Mouse (Mus musculus): Measurements from ENCODE around the gene Sirt2. TPM values are rescaled to one million over a fixed set of nuclear protein-coding genes. Genes with fewer than 3 reads are reported as not detected.

The Sirt2 gene
- polyA plus RNA-seq, 2 experiments: 18.5 to 21.3 TPM

GRCm38 (mm10) chr7:28806869-28807268 lies 40.3 kb downstream of the Sirt2 start:
- DNase-seq (ENCODE audit: low read depth in 3 of 3, low spot score in 3 of 3) (no peak), ATAC-seq (ENCODE audit: insufficient read depth) (no peak)
- no peaks in the 10 kb centered on the region for H3K9me3 ChIP-seq (ENCODE audit: control insufficient read depth, low read length)
- no peak overlapping the region for H3K9ac ChIP-seq (replicated peaks)
- WGBS (ENCODE audit: insufficient replicate concordance): 56% methylated on average over 4 of the region's 4 CpGs
- H3K27me3 ChIP-seq (ENCODE audit: control insufficient read depth, insufficient read depth, low read length): no peaks in the 10 kb centered on the region
- peaks cover 26 to 33% of the 10 kb centered on the region in 2 experiments for H3K4me1 ChIP-seq (replicated peaks; ENCODE audit: control insufficient read depth in 2 of 2, insufficient read depth in 2 of 2, low read length in 1 of 2)
- H3K4me2 ChIP-seq (ENCODE audit: low read depth): no peak overlapping the region
- peaks cover under 1% of the 10 kb centered on the region for H3K36me3 ChIP-seq (replicated peaks; ENCODE audit: control insufficient read depth, insufficient read depth, low read depth)
- no peak overlapping the region for H3K4me3 ChIP-seq (ENCODE audit: insufficient read depth in 1 of 2, low read depth in 2 of 2, low read length in 2 of 2)
- TF ChIP-seq CTCF (IDR thresholded peaks at IDR 0.05; ENCODE audit: low read depth): peak; percentile 43
- no peak for TF ChIP-seq EP300 (IDR thresholded peaks at IDR 0.05; ENCODE audit: low read depth)
- no peak overlapping the region for H3K27ac ChIP-seq

- Histone ChIP-seq H3K9me3 (ENCODE audit: control insufficient read depth, low read length) (no peaks in the 10 kb centered on the region), H3K27ac (peak overlapping the region; percentile 80), H3K4me3 (ENCODE audit: insufficient read depth in 1 of 2, low read depth in 2 of 2, low read length in 2 of 2) (peak overlapping the region in 1 of 2 experiments; percentile 67; a peak in 2 of 4 replicates), H3K27me3 (ENCODE audit: control insufficient read depth, insufficient read depth, low read length) (no peaks in the 10 kb centered on the region), H3K4me2 (ENCODE audit: low read depth) (peak overlapping the region; percentile 96), H3K9ac (replicated peaks) (peak overlapping the region; percentile 76), H3K4me1 (replicated peaks; ENCODE audit: control insufficient read depth in 2 of 2, insufficient read depth in 2 of 2, low read length in 1 of 2) (peaks cover 26 to 32% of the 10 kb centered on the region in 2 experiments), H3K36me3 (replicated peaks; ENCODE audit: control insufficient read depth, insufficient read depth, low read depth) (peaks cover 9% of the 10 kb centered on the region)
- TF ChIP-seq CTCF (IDR thresholded peaks at IDR 0.05; ENCODE audit: low read depth): no peak
- no peak for TF ChIP-seq EP300 (IDR thresholded peaks at IDR 0.05; ENCODE audit: low read depth)
- DNase-seq (ENCODE audit: low read depth in 3 of 3, low spot score in 3 of 3): no peak
- ATAC-seq (ENCODE audit: insufficient read depth): no peak
- WGBS (ENCODE audit: insufficient replicate concordance): 53% methylated on average over 6 of the region's 8 CpGs
These were observed 41.2 kb downstream of the Sirt2 start for GRCm38 (mm10) chr7:28807641-28808220.

GRCm38 (mm10) chr7:28808221-28808941 lies 41.8 kb downstream of the Sirt2 start, which contains the start of gene Hnrnpl:
Gene Hnrnpl, plus strand, starts transcription at chr7:28808541.
- Histone ChIP-seq H3K36me3 (replicated peaks; ENCODE audit: control insufficient read depth, insufficient read depth, low read depth) (peaks cover 16% of the 10 kb centered on the region), H3K9me3 (ENCODE audit: control insufficient read depth, low read length) (no peaks in the 10 kb centered on the region), H3K4me2 (ENCODE audit: low read depth) (peak within 1 kb of the TSS; percentile 96), H3K27me3 (ENCODE audit: control insufficient read depth, insufficient read depth, low read length) (no peaks in the 10 kb centered on the region), H3K27ac (peak within 1 kb of the TSS; percentile 80), H3K4me1 (replicated peaks; ENCODE audit: control insufficient read depth in 2 of 2, insufficient read depth in 2 of 2, low read length in 1 of 2) (peaks cover 25 to 33% of the 10 kb centered on the region in 2 experiments), H3K9ac (replicated peaks) (peak within 1 kb of the TSS; percentile 76), H3K4me3 (ENCODE audit: insufficient read depth in 1 of 2, low read depth in 2 of 2, low read length in 2 of 2) (peak within 1 kb of the TSS; percentile 67 to 77)
- ATAC-seq (ENCODE audit: insufficient read depth) (no peak), DNase-seq (ENCODE audit: low read depth in 3 of 3, low spot score in 3 of 3) (no peak)
- TF ChIP-seq CTCF (IDR thresholded peaks at IDR 0.05; ENCODE audit: low read depth): no peak
- no peak for TF ChIP-seq EP300 (IDR thresholded peaks at IDR 0.05; ENCODE audit: low read depth)
- 3% methylated on average over 35 of the region's 35 CpGs for WGBS (ENCODE audit: insufficient replicate concordance)

- peak; percentile 74 to 78 (median 75) for DNase-seq (ENCODE audit: low read depth in 3 of 3, low spot score in 3 of 3)
- Histone ChIP-seq H3K4me1 (replicated peaks; ENCODE audit: control insufficient read depth in 2 of 2, insufficient read depth in 2 of 2, low read length in 1 of 2) (peaks cover 24 to 31% of the 10 kb centered on the region in 2 experiments), H3K27me3 (ENCODE audit: control insufficient read depth, insufficient read depth, low read length) (no peaks in the 10 kb centered on the region), H3K9me3 (ENCODE audit: control insufficient read depth, low read length) (no peaks in the 10 kb centered on the region), H3K27ac (peak overlapping the region; percentile 80), H3K9ac (replicated peaks) (peak overlapping the region; percentile 76), H3K36me3 (replicated peaks; ENCODE audit: control insufficient read depth, insufficient read depth, low read depth) (peaks cover 21% of the 10 kb centered on the region), H3K4me3 (ENCODE audit: insufficient read depth in 1 of 2, low read depth in 2 of 2, low read length in 2 of 2) (peak overlapping the region; percentile 67 to 77), H3K4me2 (ENCODE audit: low read depth) (peak overlapping the region; percentile 96)
- WGBS (ENCODE audit: insufficient replicate concordance): under 1% methylated on average over 28 of the region's 32 CpGs
- no peak for TF ChIP-seq CTCF (IDR thresholded peaks at IDR 0.05; ENCODE audit: low read depth)
- TF ChIP-seq EP300 (IDR thresholded peaks at IDR 0.05; ENCODE audit: low read depth): no peak; the same call in 1 of the 2 replicates
- ATAC-seq (ENCODE audit: insufficient read depth): peak; percentile 60
These were observed 42.4 kb downstream of the Sirt2 start for GRCm38 (mm10) chr7:28808957-28809393.
